Mouse (Mus musculus): ENCODE results near the gene Avl9. TPM values are rescaled to one million over a fixed set of nuclear protein-coding genes. Genes with fewer than 3 reads are reported as not detected.

Avl9 gene
- polyA plus RNA-seq (2017; shearing (Covaris generic)), result 20.5 TPM

GRCm38 (mm10) chr6:56714574-56715269, at the start of gene Avl9:
Gene Avl9 (plus strand): TSS chr6:56714899.

DNA sequence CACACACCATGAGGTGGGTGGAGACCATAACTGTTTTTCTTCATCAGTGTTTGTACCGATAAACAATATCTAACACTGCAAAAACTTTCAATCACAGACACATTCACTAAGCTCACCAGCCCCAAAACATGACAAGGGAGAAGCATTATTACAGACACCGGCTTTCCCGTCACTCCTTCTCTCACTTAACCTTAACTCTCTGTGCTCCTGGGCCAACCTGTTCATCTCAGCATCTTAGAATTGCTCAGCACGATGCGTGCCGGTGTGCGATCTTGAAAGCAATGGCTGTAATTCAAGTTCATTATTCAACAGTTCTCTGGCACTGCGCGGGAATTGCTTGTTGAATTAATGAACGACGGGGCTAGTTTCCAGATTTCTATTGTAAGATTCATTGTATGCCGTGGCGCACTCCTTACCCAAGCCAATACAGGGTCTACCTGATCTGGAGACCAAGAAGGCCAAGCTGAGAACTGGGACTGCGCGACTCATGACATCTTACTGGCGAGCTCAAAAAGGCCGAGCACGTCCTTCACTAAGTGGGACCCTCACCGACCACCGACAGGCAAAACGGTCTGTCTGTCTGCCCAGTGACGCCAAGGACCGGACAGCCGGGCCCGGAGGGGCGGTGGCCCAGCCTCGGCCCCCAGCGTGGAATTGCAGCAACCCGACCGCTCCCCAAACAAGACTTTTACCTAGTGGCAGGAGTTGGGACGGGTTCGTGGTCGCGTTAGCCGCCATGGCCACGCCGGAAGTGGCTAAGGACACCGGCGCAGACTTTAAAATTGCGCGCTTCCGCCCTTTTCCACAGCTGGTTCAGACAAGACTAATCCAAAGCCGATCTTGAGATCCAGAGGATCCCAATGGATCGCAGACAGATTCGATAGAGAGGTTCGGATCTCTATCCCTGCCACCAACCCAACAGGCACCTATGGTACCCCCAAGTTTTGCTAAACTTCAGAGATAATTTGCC, 10.5 kb upstream of the Avl9 start, which contains the start of gene Lsm5:
Lsm5 (minus strand) TSS at position 780 of the 970 bp plus-strand sequence.

DNA sequence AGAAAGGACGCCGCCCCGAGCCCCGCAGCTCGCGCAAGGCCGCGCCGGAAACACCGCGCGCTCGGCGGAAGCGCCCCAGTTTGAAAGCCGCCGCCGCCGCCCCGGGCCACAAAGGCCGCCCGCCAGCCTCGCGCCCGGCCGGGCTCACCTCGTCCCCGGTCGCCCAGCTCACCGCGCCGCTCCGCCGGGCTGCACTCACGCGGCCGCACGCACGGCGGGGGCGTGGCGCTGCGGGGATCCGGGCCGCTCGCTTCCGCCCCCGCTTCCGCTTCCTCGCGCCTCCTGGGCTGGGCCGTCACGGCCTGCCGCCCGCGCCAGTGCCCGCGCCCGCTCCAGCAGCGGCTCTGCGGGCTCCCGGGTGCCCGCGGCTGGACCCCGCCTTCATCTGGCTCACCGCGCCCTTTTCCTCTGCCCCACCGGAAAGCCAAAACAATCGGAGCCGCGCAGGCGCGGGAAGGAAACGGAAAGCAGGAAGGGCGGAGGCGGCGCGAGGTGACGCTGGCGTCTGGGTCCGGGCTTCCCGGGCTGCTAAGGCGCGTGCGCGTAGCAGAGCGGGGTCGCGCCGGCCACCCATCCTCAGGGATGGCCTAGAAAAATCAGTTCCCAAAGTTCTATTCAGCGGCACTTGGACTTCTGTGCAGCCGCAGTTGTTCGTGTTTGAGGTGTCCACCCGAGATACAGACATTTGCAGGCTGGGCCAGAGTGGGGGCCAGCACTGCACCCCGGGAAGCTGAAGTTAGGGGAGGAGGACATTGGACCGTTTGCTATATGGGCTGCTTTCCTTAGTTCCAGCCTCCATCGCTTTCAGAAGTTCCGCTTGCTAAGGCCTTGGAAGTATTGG, 82.8 kb downstream of the Avl9 start, which contains the start of gene Kbtbd2:
Kbtbd2 (minus strand) TSS at position 503 of the 841 bp plus-strand sequence.

Other genes with a start within 250 kb of the Avl9 start
- gene Pde1c, start 145.8 kb upstream of the Avl9 start, polyA plus RNA-seq (2017; shearing (Covaris generic)), result 0.28 TPM
- 122 TPM for gene Lsm5, start 10.2 kb upstream of the Avl9 start, polyA plus RNA-seq (2017; shearing (Covaris generic))
- 22.1 TPM for gene Kbtbd2, start 82.9 kb downstream of the Avl9 start, polyA plus RNA-seq (2017; shearing (Covaris generic))
- not detected for gene Fkbp9, start 117.2 kb downstream of the Avl9 start, polyA plus RNA-seq (2017; shearing (Covaris generic))
- gene Nt5c3, start 209.0 kb downstream of the Avl9 start, polyA plus RNA-seq (2017; shearing (Covaris generic)), result 51.7 TPM
- not detected for gene Vmn1r4, start 209.1 kb downstream of the Avl9 start, polyA plus RNA-seq (2017; shearing (Covaris generic))

Data from activated CD4-positive, CD25-positive, alpha-beta regulatory T cell, adult 9 weeks (primary cell).